Mouse (Mus musculus) urinary bladder, postnatal 25 days (tissue): Measurements from ENCODE around the gene Il15ra.

ENCODE experiments used
- DNase-seq: peaks from one replicate; pipeline ENCODE4 v3.0.0; 2022; ENCODE audit warnings: low spot score

The Il15ra gene

GRCm38 (mm10) chr2:11705201-11706025, at the start of gene Il15ra:
Gene Il15ra, plus strand, starts transcription at chr2:11705290.
- peak; percentile 43 for DNase-seq

- no peak for DNase-seq
These were observed 47.5 kb upstream of the Il15ra start for GRCm38 (mm10) chr2:11657581-11657980.

DNA sequence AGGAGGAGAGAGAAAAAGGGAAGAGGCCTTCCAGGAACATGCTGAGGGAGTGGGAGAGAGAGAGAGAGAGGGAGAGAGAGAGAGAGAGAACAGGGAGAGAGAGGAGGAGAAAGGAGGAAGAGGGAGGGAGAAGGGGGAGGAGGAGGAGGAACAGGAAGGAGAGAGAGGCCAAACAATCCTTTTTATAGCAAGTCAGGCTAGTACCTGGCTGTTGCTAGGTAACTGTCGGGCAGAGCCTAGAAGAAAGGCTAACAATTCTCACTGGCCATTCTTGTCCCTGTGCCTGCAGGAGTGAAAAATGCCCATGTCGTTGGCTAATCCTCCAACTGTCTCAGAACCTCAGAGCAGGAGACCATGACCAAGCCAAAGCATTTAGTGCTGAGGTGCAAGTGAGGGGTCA, 45.8 kb upstream of the Il15ra start:
- no peak for DNase-seq

- no peak for DNase-seq
These were observed 42.8 kb upstream of the Il15ra start for GRCm38 (mm10) chr2:11662143-11662906.

DNA sequence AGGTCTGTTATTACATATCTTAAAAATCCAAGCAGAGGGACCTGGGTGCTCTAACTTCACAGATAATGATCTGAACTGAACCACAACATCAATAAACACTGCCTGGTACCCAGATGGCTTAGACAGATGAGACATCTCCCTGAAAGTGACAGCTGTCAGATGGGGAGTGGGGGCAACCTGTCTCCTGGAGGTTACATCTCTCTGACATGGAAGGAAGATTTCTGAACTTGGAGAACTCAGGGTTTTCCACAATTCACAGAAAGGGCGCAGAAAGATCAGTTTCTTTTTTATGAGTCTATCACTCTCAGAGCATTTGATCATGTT, 42.2 kb upstream of the Il15ra start:
- DNase-seq: no peak

DNA sequence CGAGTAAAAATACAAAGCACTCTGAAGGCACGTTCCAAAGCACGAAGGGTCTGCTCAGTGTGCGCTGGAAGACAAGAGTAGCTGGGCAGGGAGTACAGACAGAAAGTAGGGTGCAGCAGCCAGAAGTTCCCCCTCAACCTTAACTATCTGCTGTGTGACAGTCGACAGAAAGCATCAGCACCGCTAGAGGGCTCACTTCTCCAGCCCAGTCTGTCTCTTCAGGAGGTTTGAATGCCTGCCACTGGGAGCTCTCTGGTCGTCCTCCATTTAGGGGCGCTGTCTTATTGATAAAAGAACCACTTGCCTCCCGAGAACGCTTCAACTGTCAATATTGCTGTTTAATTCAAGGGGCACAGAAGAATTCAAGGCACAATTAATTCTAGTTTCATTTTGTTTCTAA, 41.1 kb upstream of the Il15ra start:
- peak; percentile 70 for DNase-seq

DNA sequence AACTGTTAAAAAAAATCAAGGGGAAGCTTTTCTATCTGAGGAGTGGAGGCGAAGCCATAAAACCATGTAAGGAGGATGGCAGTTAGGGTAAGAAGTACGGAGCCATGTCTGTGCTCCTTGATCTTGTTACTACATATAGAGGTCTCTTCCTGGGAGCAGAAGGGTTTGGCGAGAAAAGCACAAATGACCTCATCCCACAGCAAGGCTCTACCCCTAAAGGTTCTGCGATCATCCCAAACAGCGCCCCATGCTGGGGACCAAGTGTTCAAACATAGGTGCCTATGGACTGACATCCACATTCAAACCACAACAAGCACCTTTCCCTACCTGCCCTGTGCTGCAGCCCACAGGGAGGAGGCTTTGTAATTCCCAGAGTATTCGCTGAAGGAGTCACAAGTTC, 40.7 kb upstream of the Il15ra start:
- peak; percentile 33 for DNase-seq

DNA sequence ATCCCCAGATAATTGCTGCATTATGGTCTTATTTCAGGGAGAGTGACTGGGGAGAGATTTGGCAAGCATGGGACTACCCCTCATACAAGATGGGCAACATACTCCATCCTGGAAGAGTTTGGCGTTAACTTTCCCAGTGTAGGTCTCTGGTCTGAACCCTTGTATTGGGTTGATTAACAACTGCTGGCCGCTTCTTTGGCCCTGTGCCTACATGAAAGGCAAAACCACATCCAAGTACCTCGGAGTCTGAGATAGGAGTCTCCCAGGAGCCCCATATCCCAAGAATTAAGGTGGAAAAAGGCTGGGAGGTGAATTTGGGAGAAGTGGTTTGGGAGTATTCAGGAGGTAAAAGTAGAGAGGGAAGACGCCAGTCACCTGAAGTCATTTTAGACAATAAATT, 40.3 kb upstream of the Il15ra start:
- DNase-seq: no peak

DNA sequence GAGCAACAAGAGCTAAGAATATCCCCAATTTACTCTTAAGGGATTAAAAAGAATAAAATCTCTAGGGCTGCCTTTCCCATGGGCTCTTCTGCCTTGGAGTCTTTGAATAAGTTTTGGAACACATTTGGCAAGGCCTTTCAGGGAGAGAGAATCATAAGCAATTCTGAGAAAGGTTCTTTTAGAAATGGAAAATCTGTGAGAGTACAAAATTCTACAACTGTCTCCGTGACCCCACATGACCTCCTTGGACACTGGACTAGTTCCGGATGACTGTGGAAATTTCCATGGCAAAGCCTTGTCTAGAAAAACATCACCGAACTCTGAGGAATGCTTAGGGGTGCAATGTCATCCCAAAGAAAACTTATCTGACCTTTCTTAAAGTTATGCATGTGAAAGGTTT, 39.8 kb upstream of the Il15ra start:
- no peak for DNase-seq

GRCm38 (mm10) chr2:11672144-11672543, 32.9 kb upstream of the Il15ra start:
- no peak for DNase-seq

- DNase-seq: no peak
These were observed 25.5 kb upstream of the Il15ra start for GRCm38 (mm10) chr2:11679626-11680025.

GRCm38 (mm10) chr2:11682712-11683111, 22.4 kb upstream of the Il15ra start:
- no peak for DNase-seq

GRCm38 (mm10) chr2:11686512-11686911, 18.6 kb upstream of the Il15ra start:
- no peak for DNase-seq

GRCm38 (mm10) chr2:11687436-11687835, 17.7 kb upstream of the Il15ra start:
- no peak for DNase-seq

DNA sequence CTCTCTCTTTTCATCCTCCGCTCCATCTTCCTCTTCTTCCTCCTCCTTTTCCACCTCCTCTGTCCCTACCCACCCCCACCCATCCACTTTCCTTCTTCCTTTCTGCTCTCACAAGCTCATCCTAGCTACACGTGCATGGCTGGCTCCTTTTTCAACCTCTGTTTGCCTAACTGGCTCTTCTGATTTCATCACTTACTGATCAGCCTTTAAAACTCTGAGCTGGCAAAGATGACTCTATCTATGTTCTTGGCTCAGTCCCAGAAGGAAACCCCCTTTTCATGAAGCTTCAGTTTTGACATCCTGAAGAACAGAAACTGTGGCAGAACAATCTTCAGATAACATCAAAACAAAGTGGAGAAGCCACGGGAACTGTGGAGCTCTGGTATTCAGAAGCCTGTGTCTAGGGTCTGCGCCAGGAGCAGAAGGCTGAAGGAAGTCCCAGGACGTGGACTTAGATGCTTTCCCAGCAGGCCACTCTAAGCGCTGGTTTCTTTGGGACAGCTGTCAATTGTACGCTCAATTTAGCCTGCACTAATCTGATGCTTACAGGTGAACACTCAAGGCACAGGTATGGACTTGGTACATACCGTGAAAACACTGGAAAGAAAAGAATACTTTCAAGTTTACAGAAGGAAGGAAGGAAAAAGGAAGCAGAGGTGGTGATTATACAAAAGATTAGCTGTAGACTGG, 14.7 kb upstream of the Il15ra start:
- no peak for DNase-seq

DNA sequence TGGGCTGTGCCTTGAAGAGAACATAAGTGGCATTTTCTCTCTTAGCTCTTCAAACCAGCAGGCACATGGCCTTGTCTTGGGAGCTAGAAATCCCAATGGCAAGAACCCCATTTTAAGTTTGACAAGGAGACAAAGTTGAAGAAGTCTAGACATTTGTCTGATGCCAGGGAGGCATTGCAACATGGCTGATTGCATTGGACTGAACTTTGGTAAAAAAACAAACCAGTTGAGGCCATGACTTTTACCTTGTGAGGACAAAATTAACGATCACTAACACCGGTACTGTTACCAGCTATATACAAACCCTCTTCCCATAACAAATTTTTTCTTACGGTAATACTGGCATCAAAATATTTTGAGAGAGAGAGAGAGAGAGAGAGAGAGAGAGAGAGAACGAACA, 11.7 kb upstream of the Il15ra start:
- no peak for DNase-seq

DNA sequence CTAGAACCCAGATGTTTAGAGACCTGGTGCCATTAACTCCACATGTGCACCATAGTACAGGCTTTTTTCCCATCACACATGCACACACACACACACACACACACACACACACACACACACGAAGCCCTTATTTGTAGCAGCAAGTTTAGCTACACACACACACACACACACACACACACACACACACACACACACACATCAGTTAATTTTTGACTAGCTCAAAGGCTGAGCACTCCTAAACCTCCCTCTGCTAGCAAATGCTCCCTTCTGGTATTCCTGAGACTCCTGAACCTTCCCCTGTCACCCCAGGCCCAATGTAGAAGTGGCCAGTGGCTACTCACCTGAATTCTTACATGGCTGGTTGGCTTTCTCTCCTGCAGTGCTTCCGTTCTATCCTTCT, 11.0 kb upstream of the Il15ra start:
- no peak for DNase-seq

GRCm38 (mm10) chr2:11695867-11696266, 9.2 kb upstream of the Il15ra start:
- DNase-seq: no peak

DNA sequence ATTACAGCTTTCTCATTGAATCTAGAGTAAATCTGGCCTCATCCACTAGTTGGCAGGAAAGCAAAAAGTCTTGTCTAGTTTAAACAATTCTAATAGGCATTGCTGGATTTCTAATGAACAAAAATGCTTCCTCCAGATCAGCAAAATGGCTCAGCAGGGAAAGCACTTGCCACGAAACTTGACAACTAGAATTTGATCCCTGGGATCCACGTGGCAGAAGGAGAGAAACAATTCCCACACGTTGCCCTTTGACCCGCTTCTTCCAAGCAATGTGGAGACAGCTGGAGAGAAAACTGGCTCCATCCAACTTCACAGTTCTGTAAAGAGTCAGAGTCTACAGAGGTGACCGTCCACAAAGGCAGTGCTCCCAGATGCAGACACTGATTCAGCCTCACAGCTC, 6.1 kb upstream of the Il15ra start:
- no peak for DNase-seq

- no peak for DNase-seq
These were observed 5.2 kb upstream of the Il15ra start for GRCm38 (mm10) chr2:11699905-11700304.

- peak; percentile 4 for DNase-seq
These were observed 1.1 kb downstream of the Il15ra start for GRCm38 (mm10) chr2:11706030-11706745.

- DNase-seq: no peak
These were observed 1.6 kb downstream of the Il15ra start for GRCm38 (mm10) chr2:11706746-11707065.

- no peak for DNase-seq
These were observed 3.4 kb downstream of the Il15ra start for GRCm38 (mm10) chr2:11708538-11708937.
